Mouse (Mus musculus): ENCODE data around the gene Adamtsl1. TPM values are rescaled to one million over a fixed set of nuclear protein-coding genes. Genes with fewer than 3 reads are reported as not detected.

The Adamtsl1 gene
- polyA plus RNA-seq, 2 experiments: 0.11 to 0.23 TPM

GRCm38 (mm10) chr4:85955387-85955786 is 441.4 kb downstream of the Adamtsl1 start:
- H3K27me3 ChIP-seq (ENCODE audit: control insufficient read depth, insufficient read depth, low read length): no peaks in the 10 kb centered on the region
- no peaks in the 10 kb centered on the region for H3K9me3 ChIP-seq (ENCODE audit: control insufficient read depth, low read length)
- ATAC-seq (ENCODE audit: insufficient read depth) (no peak), DNase-seq (ENCODE audit: low read depth in 3 of 3, low spot score in 3 of 3) (no peak)
- 26% methylated on average over 3 of the region's 3 CpGs for WGBS (ENCODE audit: insufficient replicate concordance)
- no peak overlapping the region for H3K4me3 ChIP-seq (ENCODE audit: insufficient read depth in 1 of 2, low read depth in 2 of 2, low read length in 2 of 2)
- H3K36me3 ChIP-seq (replicated peaks; ENCODE audit: control insufficient read depth, insufficient read depth, low read depth): no peaks in the 10 kb centered on the region
- no peak overlapping the region for H3K9ac ChIP-seq (replicated peaks)
- H3K4me2 ChIP-seq (ENCODE audit: low read depth): no peak overlapping the region
- H3K27ac ChIP-seq: no peak overlapping the region
- TF ChIP-seq EP300 (IDR thresholded peaks at IDR 0.05; ENCODE audit: low read depth): no peak
- no peak for TF ChIP-seq CTCF (IDR thresholded peaks at IDR 0.05; ENCODE audit: low read depth)
- H3K4me1 ChIP-seq (replicated peaks; ENCODE audit: control insufficient read depth in 2 of 2, insufficient read depth in 2 of 2, low read length in 1 of 2): peaks cover 0 to 14% of the 10 kb centered on the region in 2 experiments; a peak in 2 of 4 replicates

- ATAC-seq (ENCODE audit: insufficient read depth): no peak
- no peak overlapping the region for H3K4me2 ChIP-seq (ENCODE audit: low read depth)
- peaks cover 0 to 14% of the 10 kb centered on the region in 2 experiments; a peak in 2 of 4 replicates for H3K4me1 ChIP-seq (replicated peaks; ENCODE audit: control insufficient read depth in 2 of 2, insufficient read depth in 2 of 2, low read length in 1 of 2)
- no peak overlapping the region for H3K27ac ChIP-seq
- TF ChIP-seq CTCF (IDR thresholded peaks at IDR 0.05; ENCODE audit: low read depth): no peak
- no peak for TF ChIP-seq EP300 (IDR thresholded peaks at IDR 0.05; ENCODE audit: low read depth)
- H3K4me3 ChIP-seq (ENCODE audit: insufficient read depth in 1 of 2, low read depth in 2 of 2, low read length in 2 of 2): no peak overlapping the region
- no peak for DNase-seq (ENCODE audit: low read depth in 3 of 3, low spot score in 3 of 3)
- H3K9ac ChIP-seq (replicated peaks): no peak overlapping the region
- 67% methylated on average over 4 of the region's 4 CpGs for WGBS (ENCODE audit: insufficient replicate concordance)
- H3K9me3 ChIP-seq (ENCODE audit: control insufficient read depth, low read length): no peaks in the 10 kb centered on the region
- no peaks in the 10 kb centered on the region for H3K27me3 ChIP-seq (ENCODE audit: control insufficient read depth, insufficient read depth, low read length)
- no peaks in the 10 kb centered on the region for H3K36me3 ChIP-seq (replicated peaks; ENCODE audit: control insufficient read depth, insufficient read depth, low read depth)
Observed at GRCm38 (mm10) chr4:85957266-85957665, 443.3 kb downstream of the Adamtsl1 start.

GRCm38 (mm10) chr4:85957879-85958278 is 443.9 kb downstream of the Adamtsl1 start:
- Histone ChIP-seq H3K27me3 (ENCODE audit: control insufficient read depth, insufficient read depth, low read length) (no peaks in the 10 kb centered on the region), H3K4me3 (ENCODE audit: insufficient read depth in 1 of 2, low read depth in 2 of 2, low read length in 2 of 2) (no peak overlapping the region), H3K9ac (replicated peaks) (no peak overlapping the region), H3K27ac (no peak overlapping the region), H3K4me1 (replicated peaks; ENCODE audit: control insufficient read depth in 2 of 2, insufficient read depth in 2 of 2, low read length in 1 of 2) (peaks cover 0 to 14% of the 10 kb centered on the region in 2 experiments; a peak in 2 of 4 replicates), H3K4me2 (ENCODE audit: low read depth) (no peak overlapping the region), H3K36me3 (replicated peaks; ENCODE audit: control insufficient read depth, insufficient read depth, low read depth) (no peaks in the 10 kb centered on the region), H3K9me3 (ENCODE audit: control insufficient read depth, low read length) (no peaks in the 10 kb centered on the region)
- TF ChIP-seq EP300 (IDR thresholded peaks at IDR 0.05; ENCODE audit: low read depth) (no peak), CTCF (IDR thresholded peaks at IDR 0.05; ENCODE audit: low read depth) (no peak)
- WGBS (ENCODE audit: insufficient replicate concordance): 15% methylated on average over 1 of the region's 1 CpGs
- ATAC-seq (ENCODE audit: insufficient read depth) (no peak), DNase-seq (ENCODE audit: low read depth in 3 of 3, low spot score in 3 of 3) (no peak)

- no peak for DNase-seq (ENCODE audit: low read depth in 3 of 3, low spot score in 3 of 3)
- ATAC-seq (ENCODE audit: insufficient read depth): no peak
- no peak for TF ChIP-seq EP300 (IDR thresholded peaks at IDR 0.05; ENCODE audit: low read depth)
- WGBS (ENCODE audit: insufficient replicate concordance): 52% methylated on average over 2 of the region's 2 CpGs
- peaks cover 0 to 6% of the 10 kb centered on the region in 2 experiments; a peak in 1 of 4 replicates for H3K4me1 ChIP-seq (replicated peaks; ENCODE audit: control insufficient read depth in 2 of 2, insufficient read depth in 2 of 2, low read length in 1 of 2)
- H3K9me3 ChIP-seq (ENCODE audit: control insufficient read depth, low read length): no peaks in the 10 kb centered on the region
- H3K36me3 ChIP-seq (replicated peaks; ENCODE audit: control insufficient read depth, insufficient read depth, low read depth): no peaks in the 10 kb centered on the region
- no peak overlapping the region for H3K4me3 ChIP-seq (ENCODE audit: insufficient read depth in 1 of 2, low read depth in 2 of 2, low read length in 2 of 2)
- no peaks in the 10 kb centered on the region for H3K27me3 ChIP-seq (ENCODE audit: control insufficient read depth, insufficient read depth, low read length)
- H3K9ac ChIP-seq (replicated peaks): no peak overlapping the region
- no peak overlapping the region for H3K27ac ChIP-seq
- no peak overlapping the region for H3K4me2 ChIP-seq (ENCODE audit: low read depth)
Observed at GRCm38 (mm10) chr4:85959019-85959418, 445.0 kb downstream of the Adamtsl1 start.

GRCm38 (mm10) chr4:85976188-85976587 is 462.2 kb downstream of the Adamtsl1 start:
- 65% methylated on average over 3 of the region's 3 CpGs for WGBS (ENCODE audit: insufficient replicate concordance)
- Histone ChIP-seq H3K9me3 (ENCODE audit: control insufficient read depth, low read length) (no peaks in the 10 kb centered on the region), H3K36me3 (replicated peaks; ENCODE audit: control insufficient read depth, insufficient read depth, low read depth) (no peaks in the 10 kb centered on the region), H3K27ac (no peak overlapping the region), H3K4me3 (ENCODE audit: insufficient read depth in 1 of 2, low read depth in 2 of 2, low read length in 2 of 2) (no peak overlapping the region), H3K9ac (replicated peaks) (no peak overlapping the region), H3K4me1 (replicated peaks; ENCODE audit: control insufficient read depth in 2 of 2, insufficient read depth in 2 of 2, low read length in 1 of 2) (no peaks in the 10 kb centered on the region), H3K27me3 (ENCODE audit: control insufficient read depth, insufficient read depth, low read length) (no peaks in the 10 kb centered on the region), H3K4me2 (ENCODE audit: low read depth) (no peak overlapping the region)
- no peak for TF ChIP-seq EP300 (IDR thresholded peaks at IDR 0.05; ENCODE audit: low read depth)
- no peak for TF ChIP-seq CTCF (IDR thresholded peaks at IDR 0.05; ENCODE audit: low read depth)
- ATAC-seq (ENCODE audit: insufficient read depth) (no peak), DNase-seq (ENCODE audit: low read depth in 3 of 3, low spot score in 3 of 3) (no peak)
